Mouse (Mus musculus) hindbrain, embryonic 10.5 days (tissue): ENCODE measurements around the gene Pold4. TPM values are rescaled to one million over a fixed set of nuclear protein-coding genes. Genes with fewer than 3 reads are reported as not detected.

Source experiments
- DNase-seq: peaks from one replicate; pipeline ENCODE4 v3.0.0-alpha.2; 2017; ENCODE audit warnings: low spot score
- H3K27ac ChIP-seq: fragments of 300-500 bp; sonication (generic); 2 replicates; pipeline ENCODE4 v1.5.1; 2016; ENCODE audit warnings: mild to moderate bottlenecking, moderate library complexity
- H3K27me3 ChIP-seq: fragments of 300-500 bp; sonication (generic); 2 replicates; pipeline ENCODE4 v1.6.1; 2016; ENCODE audit warnings: mild to moderate bottlenecking; ENCODE audit not compliant: poor library complexity, insufficient read depth, severe bottlenecking
- H3K36me3 ChIP-seq: fragments of 300-500 bp; sonication (generic); 2 replicates; pipeline ENCODE4 v1.6.1; 2016; ENCODE audit warnings: mild to moderate bottlenecking, moderate library complexity
- H3K4me1 ChIP-seq: fragments of 300-500 bp; sonication (generic); replicated peaks from 2 replicates; pipeline ENCODE4 v1.6.1; 2016; ENCODE audit warnings: mild to moderate bottlenecking
- H3K4me3 ChIP-seq: fragments of 300-500 bp; sonication (generic); 2 replicates; pipeline ENCODE4 v1.5.1; 2016; ENCODE audit warnings: mild to moderate bottlenecking, moderate library complexity
- H3K9me3 ChIP-seq: fragments of 300-500 bp; sonication (generic); 2 replicates; pipeline ENCODE4 v1.6.1; 2016; ENCODE audit warnings: mild to moderate bottlenecking, moderate library complexity
- whole genome bisulfite sequencing: fragments of 180-500 bp; shearing (Covaris S2); methylation state at CpG from one replicate; pipeline ENCODE4 v1.1.7; 2016; 5-methylcytosine and 5-hydroxymethylcytosine counted together
- polyA plus RNA-seq: library from polyadenylated mRNA; unstranded; fragments of >200 nt; fragmentation: Nextera tagmentation; extraction: Ambion mirVana; gene quantifications from 2 replicates; pipeline ENCODE4 v1.2.1, GENCODE M21; 2016

Pold4 gene
- polyA plus RNA-seq, 1 experiment from 2014 or later: 19.7 TPM

- peaks cover 14% of the 10 kb centered on the region for H3K4me1 ChIP-seq
- no peaks in the 10 kb centered on the region for H3K36me3 ChIP-seq
- H3K9me3 ChIP-seq: no peaks in the 10 kb centered on the region
- H3K27me3 ChIP-seq: peaks cover 45% of the 10 kb centered on the region
- 88% methylated on average over 11 of the region's 11 CpGs for WGBS
- DNase-seq: no peak
- H3K4me3 ChIP-seq: no peak overlapping the region
- H3K27ac ChIP-seq: no peak overlapping the region
Observed at GRCm38 (mm10) chr19:4222165-4222564, 9.5 kb upstream of the Pold4 start.

GRCm38 (mm10) chr19:4226779-4227178, 4.9 kb upstream of the Pold4 start:
- DNase-seq: no peak
- Histone ChIP-seq H3K4me3 (no peak overlapping the region), H3K9me3 (no peaks in the 10 kb centered on the region), H3K36me3 (no peaks in the 10 kb centered on the region), H3K4me1 (peaks cover 13% of the 10 kb centered on the region), H3K27ac (no peak overlapping the region), H3K27me3 (peaks cover 42% of the 10 kb centered on the region)
- 89% methylated on average over 7 of the region's 7 CpGs for WGBS

DNA sequence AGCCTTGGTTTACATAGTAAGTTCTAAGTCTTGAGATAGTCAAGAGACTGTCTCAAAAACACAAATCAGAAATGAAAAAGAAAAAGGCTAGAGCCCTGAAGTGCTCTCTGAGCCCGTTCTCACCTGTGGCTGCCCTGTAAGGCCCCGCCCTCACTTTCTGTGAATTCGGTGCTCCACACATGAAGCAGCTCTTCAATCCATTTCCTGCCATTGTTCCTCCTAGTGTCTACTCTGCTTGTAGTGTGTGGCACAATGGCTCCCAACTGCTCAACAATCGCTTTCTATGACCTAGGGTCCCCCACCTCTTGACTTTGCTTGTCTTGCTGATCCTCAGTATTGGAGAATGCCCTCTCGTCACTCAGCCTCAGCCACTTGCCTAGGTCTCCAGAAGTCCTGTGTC, 4.3 kb upstream of the Pold4 start:
- Histone ChIP-seq H3K9me3 (no peaks in the 10 kb centered on the region), H3K27me3 (peaks cover 36% of the 10 kb centered on the region), H3K4me3 (no peak overlapping the region), H3K36me3 (no peaks in the 10 kb centered on the region), H3K27ac (no peak overlapping the region), H3K4me1 (peaks cover 16% of the 10 kb centered on the region)
- 72% methylated on average over 5 of the region's 5 CpGs for WGBS
- no peak for DNase-seq

- H3K4me1 ChIP-seq: peaks cover 17% of the 10 kb centered on the region
- H3K4me3 ChIP-seq: no peak overlapping the region
- H3K9me3 ChIP-seq: no peaks in the 10 kb centered on the region
- no peaks in the 10 kb centered on the region for H3K36me3 ChIP-seq
- 22% methylated on average over 8 of the region's 8 CpGs for WGBS
- DNase-seq: peak; percentile 71
- no peak overlapping the region for H3K27ac ChIP-seq
- H3K27me3 ChIP-seq: peaks cover 36% of the 10 kb centered on the region
Observed at GRCm38 (mm10) chr19:4227894-4228678, 3.6 kb upstream of the Pold4 start.

GRCm38 (mm10) chr19:4228891-4229290, 2.8 kb upstream of the Pold4 start:
- peaks cover 17% of the 10 kb centered on the region for H3K4me1 ChIP-seq
- no peaks in the 10 kb centered on the region for H3K9me3 ChIP-seq
- H3K4me3 ChIP-seq: no peak overlapping the region
- peaks cover 36% of the 10 kb centered on the region for H3K27me3 ChIP-seq
- H3K36me3 ChIP-seq: no peaks in the 10 kb centered on the region
- DNase-seq: no peak
- no peak overlapping the region for H3K27ac ChIP-seq
- 74% methylated on average over 4 of the region's 4 CpGs for WGBS

GRCm38 (mm10) chr19:4229451-4230076, 2.1 kb upstream of the Pold4 start:
- peaks cover 36% of the 10 kb centered on the region for H3K27me3 ChIP-seq
- no peaks in the 10 kb centered on the region for H3K9me3 ChIP-seq
- WGBS: 41% methylated on average over 9 of the region's 9 CpGs
- no peak for DNase-seq
- no peak overlapping the region for H3K4me3 ChIP-seq
- H3K4me1 ChIP-seq: peaks cover 17% of the 10 kb centered on the region
- H3K36me3 ChIP-seq: no peaks in the 10 kb centered on the region
- no peak overlapping the region for H3K27ac ChIP-seq

DNA sequence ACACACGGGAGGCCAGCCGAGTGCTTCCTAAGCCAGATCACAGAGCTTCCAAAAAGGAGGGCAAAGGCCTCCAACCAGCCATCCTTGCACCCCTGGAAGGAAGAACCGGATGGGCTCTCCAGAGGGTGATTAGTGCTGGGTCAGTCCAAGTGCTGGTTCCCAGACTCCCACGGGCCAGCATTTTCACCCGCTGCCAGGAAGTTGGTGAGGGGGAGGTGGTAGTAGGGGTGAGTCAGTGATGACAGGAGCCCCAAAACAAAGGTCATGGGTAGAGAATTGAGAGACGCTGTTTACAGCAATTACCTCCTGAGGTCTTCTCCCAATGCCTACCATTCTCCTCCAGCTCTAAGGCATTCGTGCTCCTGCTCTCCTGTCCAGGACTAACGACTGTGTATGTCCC, 1.3 kb upstream of the Pold4 start:
- Histone ChIP-seq H3K9me3 (no peaks in the 10 kb centered on the region), H3K27ac (no peak overlapping the region), H3K4me3 (no peak overlapping the region), H3K36me3 (no peaks in the 10 kb centered on the region), H3K4me1 (peaks cover 17% of the 10 kb centered on the region), H3K27me3 (peaks cover 36% of the 10 kb centered on the region)
- no peak for DNase-seq
- WGBS: 72% methylated on average over 8 of the region's 8 CpGs

- H3K9me3 ChIP-seq: no peaks in the 10 kb centered on the region
- no peak for DNase-seq
- H3K27me3 ChIP-seq: peaks cover 27% of the 10 kb centered on the region
- H3K4me3 ChIP-seq: peak overlapping the region; percentile 77
- H3K27ac ChIP-seq: peak overlapping the region; percentile 86
- 66% methylated on average over 2 of the region's 2 CpGs for WGBS
- peaks cover 23% of the 10 kb centered on the region for H3K4me1 ChIP-seq
- no peaks in the 10 kb centered on the region for H3K36me3 ChIP-seq
Observed at GRCm38 (mm10) chr19:4232186-4232572, 480 bp downstream of the Pold4 start.

DNA sequence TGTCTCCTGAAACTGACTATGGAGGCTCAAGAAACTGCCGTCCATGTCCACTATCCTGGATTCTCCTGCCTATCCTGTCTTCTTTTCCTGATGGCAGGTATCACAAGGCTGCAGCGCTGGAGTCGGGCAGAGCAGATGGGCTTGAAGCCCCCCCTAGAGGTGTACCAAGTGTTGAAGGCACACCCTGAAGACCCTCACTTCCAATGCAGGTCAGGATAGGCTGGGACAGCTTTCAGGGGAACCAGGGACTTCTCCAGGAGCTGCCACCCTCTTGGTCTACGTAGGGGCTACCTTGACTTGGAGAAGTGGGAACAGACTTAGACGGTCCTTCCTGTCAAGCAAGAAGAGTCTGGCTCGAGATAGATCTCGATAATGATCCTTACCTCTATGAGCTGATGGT, 952 bp downstream of the Pold4 start:
- WGBS: 78% methylated on average over 7 of the region's 7 CpGs
- Histone ChIP-seq H3K9me3 (no peaks in the 10 kb centered on the region), H3K27me3 (peaks cover 22% of the 10 kb centered on the region), H3K27ac (no peak overlapping the region), H3K4me3 (peak overlapping the region; percentile 77), H3K36me3 (no peaks in the 10 kb centered on the region), H3K4me1 (peaks cover 23% of the 10 kb centered on the region)
- no peak for DNase-seq

GRCm38 (mm10) chr19:4234548-4234947, 2.8 kb downstream of the Pold4 start:
- H3K4me3 ChIP-seq: no peak overlapping the region
- peaks cover 11% of the 10 kb centered on the region for H3K27me3 ChIP-seq
- WGBS: 77% methylated on average over 4 of the region's 4 CpGs

GRCm38 (mm10) chr19:4240247-4240668, 8.6 kb downstream of the Pold4 start:
- DNase-seq: no peak
- no peaks in the 10 kb centered on the region for H3K9me3 ChIP-seq
- peaks cover 6% of the 10 kb centered on the region for H3K4me1 ChIP-seq
- H3K4me3 ChIP-seq: no peak overlapping the region
- no peak overlapping the region for H3K27ac ChIP-seq
- H3K36me3 ChIP-seq: no peaks in the 10 kb centered on the region
- no peaks in the 10 kb centered on the region for H3K27me3 ChIP-seq
- WGBS: 64% methylated on average over 8 of the region's 8 CpGs

More at GRCm38 (mm10) chr19:4234548-4234947, 2.8 kb downstream of the Pold4 start:
- H3K9me3 ChIP-seq: no peaks in the 10 kb centered on the region
- H3K4me1 ChIP-seq: peaks cover 23% of the 10 kb centered on the region
- H3K36me3 ChIP-seq: no peaks in the 10 kb centered on the region
- DNase-seq: no peak
- H3K27ac ChIP-seq: no peak overlapping the region

DNA sequence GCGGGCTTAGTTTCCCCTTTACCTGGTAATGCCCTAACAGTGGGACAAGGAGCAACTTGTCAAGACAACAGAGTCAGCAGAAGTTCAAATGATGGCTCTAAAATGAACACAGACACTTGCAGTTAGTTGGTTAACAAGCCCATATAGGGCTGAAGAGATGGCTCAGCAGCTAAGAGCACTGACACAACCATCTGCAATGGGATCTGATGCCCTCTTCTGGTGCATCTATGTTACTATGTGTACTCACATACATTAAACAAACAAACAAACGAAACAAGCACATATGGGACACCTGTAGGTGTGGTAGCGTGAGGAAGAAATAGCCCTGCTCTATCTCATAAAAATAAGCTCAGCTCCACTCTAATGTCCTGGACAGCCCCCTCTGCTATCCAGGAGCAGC, 10.7 kb downstream of the Pold4 start:
- Histone ChIP-seq H3K9me3 (no peaks in the 10 kb centered on the region), H3K4me3 (no peak overlapping the region), H3K27ac (no peak overlapping the region), H3K4me1 (no peaks in the 10 kb centered on the region), H3K27me3 (no peaks in the 10 kb centered on the region), H3K36me3 (no peaks in the 10 kb centered on the region)
- no peak for DNase-seq
- WGBS: 70% methylated on average over 3 of the region's 3 CpGs

DNA sequence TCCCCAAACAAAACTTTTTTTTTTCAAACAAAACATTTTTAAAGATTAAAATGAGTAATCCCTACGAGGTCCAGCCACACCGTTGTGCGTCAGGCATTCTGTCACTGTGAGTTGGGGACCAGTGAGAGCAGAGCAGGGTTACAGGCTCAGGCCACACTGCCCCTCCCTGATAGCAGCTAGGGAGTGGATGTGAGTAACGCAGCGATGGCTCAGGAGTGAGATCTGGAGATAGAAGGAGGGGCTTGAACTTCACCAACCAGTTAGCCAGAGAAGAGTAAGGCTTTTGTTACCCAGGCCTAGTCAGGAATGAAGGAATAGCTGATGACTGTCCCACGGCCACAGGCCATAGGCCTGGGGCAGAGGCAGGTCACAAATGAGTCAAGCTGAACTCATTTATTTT, 13.1 kb downstream of the Pold4 start:
- no peaks in the 10 kb centered on the region for H3K27me3 ChIP-seq
- no peaks in the 10 kb centered on the region for H3K4me1 ChIP-seq
- no peaks in the 10 kb centered on the region for H3K36me3 ChIP-seq
- no peak overlapping the region for H3K27ac ChIP-seq
- H3K9me3 ChIP-seq: no peaks in the 10 kb centered on the region
- no peak overlapping the region for H3K4me3 ChIP-seq
- 79% methylated on average over 6 of the region's 6 CpGs for WGBS
- no peak for DNase-seq
